Comparison of ENCODE assay signal across 18 mouse cellular contexts in the genomic region with DNA sequence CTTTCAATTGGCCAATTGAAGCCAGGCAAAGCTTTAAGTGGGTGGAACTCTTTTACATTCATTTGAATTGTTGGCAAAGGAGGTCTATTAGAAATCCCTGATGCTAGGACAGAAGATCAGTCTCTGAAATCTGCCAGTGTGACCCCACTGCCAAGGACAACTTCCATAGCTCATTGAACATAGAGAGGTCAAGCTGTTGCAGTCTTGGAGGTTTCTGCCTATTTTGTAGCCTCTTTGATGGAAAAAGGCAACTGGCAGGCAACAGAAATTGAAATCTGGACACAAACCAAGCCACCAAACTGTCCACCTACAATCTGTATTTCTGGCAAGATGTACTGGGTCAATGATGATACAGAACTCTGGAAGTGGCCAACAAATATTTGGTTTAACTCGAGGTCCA.
DNase-seq lines count a peak whose midpoint lies in the region; ATAC-seq lines count a peak whose summit lies in the region.
"Had no signal": no experiment of that assay in that cellular context is flagged by ENCODE, and none has a peak within 500 bp of the region (broad histone marks: within the 10 kb centered on the region; RNA-seq: fewer than 3 reads in every experiment).

No protein-coding gene starts in this region.

- ATAC-seq in cerebellum, adult (ENCODE audit: insufficient number of reproducible peaks, low FRiP score, low TSS enrichment), result peak; percentile 64; the same call in 1 of the 2 replicates
- ATAC-seq: activated CD4-positive, CD25-positive, alpha-beta regulatory T cell, adult 4 months; CD4-positive, CD25-positive, alpha-beta regulatory T cell, adult 4 months; forebrain, embryonic 13.5 days; forebrain, embryonic 15.5 days; forebrain, postnatal 0 days; Patski had no signal

- intact Hi-C loops in heart, postnatal 10 days (cut with DNase I), result no loop called here

- no peak for DNase-seq in cerebellum, postnatal 36 days
- peak; percentile 5 to 7 for DNase-seq in cerebellum, adult 18-20 months
- no peak for DNase-seq in cerebellum, postnatal 4 days (ENCODE audit: low spot score in 2 of 2)
- DNase-seq in brain, adult 2 months (ENCODE audit: low read depth, low spot score), result peak; percentile 53
- peak; percentile 53 to 54 for DNase-seq in cerebellum, postnatal 10 days
- no peak for DNase-seq in layer of hippocampus, postnatal 10 days (ENCODE audit: low spot score in 2 of 2)
- DNase-seq in heart, postnatal 10 days, result no peak
- DNase-seq: adrenal gland, adult 8-10 months; adrenal gland, postnatal 14 days; adrenal gland, postnatal 36 days; B cell, adult 2 months; forebrain, postnatal 0 days had no signal

Comparison
In these comparisons a context has a peak if more than half of its experiments do, and no peak if none do; other contexts are left out.
1. DNase-seq: peak in cerebellum, adult 18-20 months (2 of 2), brain, adult 2 months (single experiment) and cerebellum, postnatal 10 days (2 of 2); none in cerebellum, postnatal 36 days (0 of 2), cerebellum, postnatal 4 days (0 of 2), layer of hippocampus, postnatal 10 days (0 of 2) and heart, postnatal 10 days (0 of 2).